Mouse (Mus musculus): ENCODE measurements around the gene Rybp.

Gene Rybp

DNA sequence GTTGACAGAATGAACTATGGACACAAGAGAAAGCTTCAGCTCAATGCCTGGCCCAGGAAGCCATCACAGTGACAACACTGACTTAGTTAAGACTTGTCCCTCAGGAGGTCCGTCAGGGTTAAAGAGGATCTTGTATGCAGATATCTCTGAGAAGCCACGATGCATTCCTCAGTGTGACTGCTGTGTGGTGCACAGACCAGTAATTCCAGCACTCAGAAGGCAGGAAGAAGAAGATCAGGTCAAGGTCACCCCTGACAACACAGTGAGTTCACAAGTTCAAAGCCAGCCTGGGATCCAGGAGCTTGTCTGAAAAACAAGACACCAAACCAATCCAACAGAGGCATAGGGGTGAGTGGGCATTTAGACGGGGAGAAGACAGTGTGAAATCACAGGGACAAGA is 67.3 kb downstream of the Rybp start:
- no peak for DNase-seq (ENCODE audit: low spot score in 2 of 2)

GRCm38 (mm10) chr6:100218541-100219341 is 68.5 kb downstream of the Rybp start:
- no peak for DNase-seq (ENCODE audit: low spot score in 2 of 2)

DNA sequence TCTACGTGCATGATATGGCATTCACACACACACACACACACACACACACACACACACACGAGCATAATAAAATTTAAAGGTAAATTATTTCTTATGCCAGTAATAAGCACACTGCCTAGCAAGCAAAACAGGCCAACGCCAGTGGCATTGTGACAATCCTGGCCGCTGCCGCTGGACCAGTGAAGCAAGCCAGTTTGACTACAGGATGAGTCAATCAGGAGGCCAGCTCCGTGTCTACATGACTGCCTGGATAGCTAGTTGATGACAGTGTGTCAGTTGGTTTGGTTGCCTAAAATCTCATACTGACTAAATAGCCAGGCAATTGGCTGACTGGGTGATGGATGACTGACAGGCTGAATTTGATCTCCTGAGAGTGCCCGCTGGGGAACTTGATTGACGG is 69.8 kb downstream of the Rybp start:
- no peak for DNase-seq (ENCODE audit: low spot score in 2 of 2)

- no peak for DNase-seq (ENCODE audit: low spot score in 2 of 2)
Observed at GRCm38 (mm10) chr6:100216945-100217344, 70.3 kb downstream of the Rybp start.

GRCm38 (mm10) chr6:100215809-100216208 is 71.5 kb downstream of the Rybp start:
- no peak for DNase-seq (ENCODE audit: low spot score in 2 of 2)

- DNase-seq (ENCODE audit: low spot score in 2 of 2) = no peak
Observed at GRCm38 (mm10) chr6:100214132-100214913, 73.0 kb downstream of the Rybp start.

DNA sequence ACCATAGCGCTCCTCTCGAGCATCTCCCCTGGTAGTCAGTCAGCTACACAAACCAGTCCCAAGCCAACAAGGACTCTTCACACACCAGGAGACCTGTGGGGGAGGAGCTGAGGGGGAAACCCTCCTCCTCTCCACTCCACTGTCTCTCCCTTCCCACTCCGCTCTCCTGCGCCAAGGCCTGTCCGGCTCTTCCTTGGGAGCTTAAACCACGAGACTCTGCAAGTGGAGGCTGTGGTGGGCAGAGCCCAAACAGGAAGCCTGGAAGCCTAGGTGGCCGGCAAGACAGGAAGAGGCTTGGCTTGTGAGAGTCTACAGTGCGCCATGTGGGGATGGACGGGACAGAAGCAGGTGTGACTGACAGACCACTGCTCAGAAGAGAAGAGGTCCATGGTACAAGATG is 73.7 kb downstream of the Rybp start:
- no peak for DNase-seq (ENCODE audit: low spot score in 2 of 2)

- DNase-seq (ENCODE audit: low spot score in 2 of 2) = no peak
Observed at GRCm38 (mm10) chr6:100212820-100213219, 74.5 kb downstream of the Rybp start.

- DNase-seq (ENCODE audit: low spot score in 2 of 2) = no peak
Observed at GRCm38 (mm10) chr6:100211646-100212045, 75.6 kb downstream of the Rybp start.

DNA sequence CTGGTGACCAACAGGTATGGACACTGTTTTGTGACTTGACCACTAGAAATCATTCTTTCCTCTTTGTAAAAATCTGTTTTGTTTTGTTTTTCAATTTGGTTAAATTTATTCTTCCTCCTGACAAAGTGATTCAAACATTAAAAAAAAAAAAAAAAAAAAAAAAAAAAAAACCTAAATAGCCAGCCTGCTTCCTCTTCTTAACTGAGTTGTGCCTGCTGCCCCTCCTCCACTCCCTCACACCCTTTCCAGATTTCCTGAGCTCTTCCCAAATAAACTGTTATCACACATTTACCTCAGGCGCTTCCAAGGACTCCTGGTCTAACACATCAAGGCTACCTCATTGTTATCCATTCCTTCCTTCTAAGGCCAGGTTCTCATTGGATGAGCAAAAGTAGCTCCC is 76.8 kb downstream of the Rybp start:
- DNase-seq (ENCODE audit: low spot score in 2 of 2) = no peak

- no peak for DNase-seq (ENCODE audit: low spot score in 2 of 2)
Observed at GRCm38 (mm10) chr6:100206741-100207275, 80.5 kb downstream of the Rybp start.

GRCm38 (mm10) chr6:100206261-100206660 is 81.0 kb downstream of the Rybp start:
- no peak for DNase-seq (ENCODE audit: low spot score in 2 of 2)

- DNase-seq (ENCODE audit: low spot score in 2 of 2) = no peak
Observed at GRCm38 (mm10) chr6:100204436-100204835, 82.8 kb downstream of the Rybp start.

DNA sequence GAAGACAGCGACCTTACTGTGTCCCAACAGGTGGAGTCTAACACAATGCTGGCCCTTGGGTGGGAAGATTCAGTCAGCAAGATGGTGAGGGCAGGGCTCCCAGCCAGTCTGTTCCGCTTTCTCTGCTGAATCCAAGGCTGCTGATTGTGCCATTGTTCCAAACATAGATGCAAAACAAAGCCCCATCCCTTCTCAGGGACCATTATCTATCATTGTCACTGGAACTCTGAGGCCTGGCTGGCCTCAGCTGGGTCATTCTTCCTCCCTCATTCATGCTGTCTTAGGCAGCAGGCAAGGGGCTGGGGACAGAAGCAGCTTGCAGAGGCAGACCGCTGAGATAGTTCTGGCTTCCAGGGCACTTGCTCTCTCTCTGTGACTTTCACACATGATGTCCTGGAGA is 83.8 kb downstream of the Rybp start:
- DNase-seq (ENCODE audit: low spot score in 2 of 2) = no peak

GRCm38 (mm10) chr6:100202091-100202490 is 85.2 kb downstream of the Rybp start:
- no peak for DNase-seq (ENCODE audit: low spot score in 2 of 2)

DNA sequence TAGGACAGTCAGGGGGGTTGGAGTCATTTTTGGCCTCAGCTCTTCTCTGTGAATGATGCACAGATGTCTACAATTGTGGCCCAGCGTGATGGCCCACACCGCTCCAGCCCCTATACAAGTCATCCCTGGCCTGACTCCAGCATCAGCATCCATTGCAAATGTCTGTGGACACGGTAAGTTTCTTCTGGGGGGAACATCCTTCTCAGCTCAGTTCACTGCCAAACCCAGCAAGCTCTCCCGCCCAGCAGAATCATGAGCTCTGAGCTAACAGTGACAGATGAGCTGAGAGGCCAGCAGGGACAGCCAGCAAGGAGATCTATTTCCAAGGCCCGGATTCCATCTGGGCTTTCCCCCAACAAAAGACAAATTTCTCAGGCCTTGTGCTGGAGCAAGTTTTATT is 90.2 kb downstream of the Rybp start:
- no peak for DNase-seq (ENCODE audit: low spot score in 2 of 2)

- DNase-seq (ENCODE audit: low spot score in 2 of 2) = no peak
Observed at GRCm38 (mm10) chr6:100195870-100196409, 91.3 kb downstream of the Rybp start.

DNA sequence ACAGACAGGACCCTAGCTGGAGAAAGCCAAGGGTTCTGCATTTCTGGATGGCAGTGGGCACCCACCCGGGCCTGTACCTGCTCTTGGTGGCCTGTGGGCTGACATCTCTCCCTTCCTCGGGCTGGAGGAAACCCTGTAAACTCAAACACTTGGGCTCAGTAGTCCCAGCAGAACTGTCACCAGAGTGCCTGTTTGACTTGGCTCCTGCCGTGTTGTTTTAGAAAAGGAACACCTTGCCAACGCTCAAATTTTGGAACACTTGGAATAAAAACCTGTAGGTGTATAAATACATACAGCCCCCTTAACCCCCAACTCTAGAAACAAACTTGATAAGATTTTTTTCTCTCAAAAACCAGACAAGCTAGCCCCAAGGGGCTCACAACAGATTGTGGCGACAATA is 92.2 kb downstream of the Rybp start:
- no peak for DNase-seq (ENCODE audit: low spot score in 2 of 2)

GRCm38 (mm10) chr6:100193760-100194159 is 93.5 kb downstream of the Rybp start:
- no peak for DNase-seq (ENCODE audit: low spot score in 2 of 2)

DNA sequence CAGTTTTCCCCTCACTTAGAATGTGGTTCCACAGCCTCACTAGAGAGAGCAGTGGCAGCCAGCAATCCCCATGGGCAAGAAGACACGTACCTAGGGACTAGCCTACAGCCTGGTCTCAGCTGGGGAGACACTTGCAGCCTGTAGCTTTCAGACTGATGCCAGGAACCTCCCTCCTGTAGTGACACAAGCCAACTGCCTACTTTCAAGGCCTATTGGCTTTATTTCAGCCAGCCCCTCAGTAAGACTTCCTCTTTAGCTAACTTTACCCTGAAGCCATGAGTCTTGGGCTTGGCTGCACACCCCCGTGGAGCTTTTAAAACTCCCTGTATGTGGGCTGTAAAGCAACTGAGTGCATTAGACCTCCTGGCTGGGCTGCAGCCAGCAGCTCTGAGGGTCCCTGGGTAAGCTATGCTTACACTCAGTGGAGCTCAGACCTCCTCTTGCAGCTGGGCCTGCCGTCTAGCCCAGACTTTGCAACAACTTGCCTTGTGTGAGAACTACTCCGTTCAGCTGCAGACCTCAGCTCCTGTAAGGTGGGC is 94.5 kb downstream of the Rybp start:
- no peak for DNase-seq (ENCODE audit: low spot score in 2 of 2)

DNA sequence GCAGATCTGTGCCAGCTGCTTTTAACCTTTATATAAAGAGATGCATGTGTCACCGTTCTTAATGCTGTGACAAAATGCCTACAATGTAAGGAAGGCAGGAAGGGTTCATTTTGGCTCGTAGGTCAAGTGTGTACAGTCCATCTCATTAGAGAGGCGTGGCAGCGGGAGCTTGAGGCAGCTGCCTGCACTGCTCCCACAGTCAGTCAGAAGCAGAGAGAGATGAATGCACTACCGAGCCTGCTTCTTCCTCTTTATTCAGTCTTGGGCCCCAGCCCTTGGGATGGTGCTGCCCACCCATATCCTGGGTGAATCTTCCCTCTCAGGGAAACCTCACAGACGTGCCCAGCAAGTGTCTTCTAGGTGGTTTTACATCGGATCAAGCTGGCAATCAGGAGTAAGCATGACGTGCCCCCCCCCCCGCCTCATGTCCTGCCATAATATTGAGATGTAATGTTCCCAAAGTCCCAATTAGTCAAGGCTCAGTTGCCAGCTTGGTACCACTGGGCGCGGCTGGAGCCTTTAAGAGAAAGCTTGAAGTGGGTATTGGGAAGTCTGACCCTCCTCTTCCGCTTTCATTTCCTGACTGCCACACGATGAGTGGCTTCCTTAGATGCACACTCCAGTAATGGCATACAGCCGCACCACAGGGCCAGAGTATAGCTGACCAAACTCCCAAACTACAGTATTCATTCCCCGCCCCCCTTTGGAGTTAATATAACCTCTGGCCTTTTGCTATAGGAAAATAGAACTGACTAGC is 96.3 kb downstream of the Rybp start:
- peak in 1 of 2 experiments; percentile 8 for DNase-seq (ENCODE audit: low spot score in 2 of 2)

GRCm38 (mm10) chr6:100190310-100190709 is 97.0 kb downstream of the Rybp start:
- DNase-seq (ENCODE audit: low spot score in 2 of 2) = no peak

Data from spleen, postnatal 36 days (tissue).